Mouse (Mus musculus) mature B cell (primary cell): ENCODE measurements at regions not wholly inside any gene's neighbourhood (a gene's known extent, or its start where the extent isn't known, plus 50 kb on each side); places are given as distances from the start of the nearest gene placed in this dataset.

Experiments used
- in situ Hi-C: fragments of 300-500 bp; cut with MboI; formaldehyde crosslinking; loops from 2 replicates; pipeline ENCODE4 v1.14.3; 2019

- in situ Hi-C loops, result loop anchor here (10.0 to 25.0 kb wide), 2 partner anchors 521 to 919 kb away; partner anchors contain the start of gene Ebf1
These were observed 318.3 kb upstream of the Clint1 start for GRCm38 (mm10) chr11:45533402-45534056.

- in situ Hi-C loops, result loop anchor here (10.0 to 25.0 kb wide), 2 partner anchors 523 to 921 kb away; partner anchors contain the start of gene Ebf1
These were observed 316.3 kb upstream of the Clint1 start for GRCm38 (mm10) chr11:45535501-45536025.

DNA sequence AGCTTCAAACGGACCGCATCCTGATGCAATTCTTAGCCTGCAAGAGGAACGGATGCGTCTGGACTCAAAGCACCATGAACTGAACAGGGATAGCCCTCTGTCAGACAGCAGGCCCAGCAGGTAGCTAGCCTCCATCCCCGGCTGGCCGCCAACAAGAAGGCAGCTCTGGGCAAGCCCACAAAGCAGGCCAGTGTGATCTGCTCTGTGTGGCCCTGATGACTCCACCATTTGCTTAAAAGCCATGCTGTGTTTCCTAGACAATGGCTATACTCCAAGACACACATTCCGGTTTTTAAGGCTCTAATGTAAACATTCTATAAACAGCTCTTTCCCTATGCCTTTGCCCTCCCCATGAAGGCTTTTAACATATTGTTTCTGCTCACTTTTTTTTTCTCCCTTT is 313.8 kb upstream of the Clint1 start:
- in situ Hi-C loops, result loop anchor here (10.0 to 25.0 kb wide), 2 partner anchors 526 to 923 kb away; partner anchors contain the start of gene Ebf1

GRCm38 (mm10) chr11:45539459-45539858 is 312.4 kb upstream of the Clint1 start:
- in situ Hi-C loops, result loop anchor here (10.0 to 25.0 kb wide), 2 partner anchors 527 to 925 kb away; partner anchors contain the start of gene Ebf1

DNA sequence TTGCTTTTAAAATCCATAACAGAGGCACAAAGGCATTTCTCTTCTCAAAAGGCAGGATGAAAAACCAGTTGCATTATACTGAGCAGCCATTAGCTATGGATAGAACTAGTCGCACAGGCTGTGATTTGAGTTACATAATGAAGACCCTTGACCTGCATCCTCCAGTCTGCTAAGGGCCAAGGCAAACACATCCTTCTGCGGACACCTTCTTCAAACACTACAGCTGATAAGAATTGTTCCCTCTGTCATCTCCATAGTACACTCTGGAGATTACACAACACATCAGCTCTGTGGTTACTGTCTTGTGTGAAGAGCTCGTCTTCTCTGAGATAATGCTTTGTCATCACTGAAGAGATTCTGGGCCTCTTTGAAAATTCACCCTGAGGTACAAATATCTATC is 307.3 kb upstream of the Clint1 start:
- in situ Hi-C loops, result loop anchor here (25.0 kb wide), 1 partner anchor 532 kb away; no protein-coding TSS in a partner anchor

DNA sequence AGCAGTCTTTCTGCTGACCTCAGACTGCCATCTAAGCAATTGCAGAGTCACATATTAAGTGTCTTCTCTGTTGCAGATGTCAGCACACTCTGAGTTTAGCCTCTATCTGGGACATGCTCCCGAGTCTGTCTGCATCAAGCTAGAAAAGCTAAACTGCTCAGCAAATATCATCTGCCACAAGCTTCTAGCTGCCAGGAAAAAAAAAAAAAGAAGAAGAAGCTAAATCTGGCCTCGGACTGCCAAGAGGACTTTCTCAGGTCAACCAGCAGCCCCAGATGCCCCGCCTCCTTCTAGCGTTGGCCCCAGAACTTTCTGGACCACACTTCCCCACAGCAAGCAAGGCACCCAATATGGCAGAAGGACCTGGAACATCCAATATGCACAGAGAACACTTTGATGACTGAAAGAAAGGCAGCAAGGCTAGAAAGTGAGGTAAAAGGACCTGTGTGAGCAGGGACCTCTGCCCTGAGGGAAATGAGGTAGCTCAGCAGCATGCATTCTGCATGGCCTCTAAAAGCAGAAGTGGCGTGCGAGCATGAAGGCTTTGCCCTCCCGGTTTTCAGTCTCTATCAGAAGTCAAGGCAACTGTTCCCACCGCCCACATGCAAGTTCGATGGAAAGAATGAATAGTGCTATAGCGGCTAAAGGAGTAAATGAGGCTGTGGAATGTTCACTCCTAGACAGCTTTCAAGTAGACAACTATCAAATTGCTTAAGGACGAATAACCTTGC is 305.8 kb upstream of the Clint1 start:
- in situ Hi-C loops, result loop anchor here (25.0 kb wide), 1 partner anchor 534 kb away; no protein-coding TSS in a partner anchor

- in situ Hi-C loops, result loop anchor here (25.0 kb wide), 1 partner anchor 535 kb away; no protein-coding TSS in a partner anchor
These were observed 305.0 kb upstream of the Clint1 start for GRCm38 (mm10) chr11:45546861-45547260.

DNA sequence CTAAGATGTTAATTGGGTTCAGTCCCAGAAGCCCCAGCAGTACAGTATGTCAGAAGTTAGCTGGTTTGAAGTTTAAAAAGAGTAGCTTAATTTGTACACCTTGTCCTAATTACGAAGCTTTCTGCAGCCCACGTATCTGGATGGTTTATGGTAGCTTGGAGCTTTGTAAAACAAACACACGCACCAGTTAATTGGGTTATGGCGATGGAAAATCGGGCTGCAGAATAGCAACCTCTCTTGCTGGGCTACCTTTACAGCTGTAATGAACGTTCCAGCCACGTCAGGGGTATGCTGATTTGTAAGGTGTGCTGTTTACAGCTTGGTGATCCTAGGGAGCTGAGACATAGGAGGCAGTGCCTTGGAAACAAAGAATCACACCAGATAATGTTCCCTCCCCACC is 301.5 kb upstream of the Clint1 start:
- in situ Hi-C loops, result no loop called here

DNA sequence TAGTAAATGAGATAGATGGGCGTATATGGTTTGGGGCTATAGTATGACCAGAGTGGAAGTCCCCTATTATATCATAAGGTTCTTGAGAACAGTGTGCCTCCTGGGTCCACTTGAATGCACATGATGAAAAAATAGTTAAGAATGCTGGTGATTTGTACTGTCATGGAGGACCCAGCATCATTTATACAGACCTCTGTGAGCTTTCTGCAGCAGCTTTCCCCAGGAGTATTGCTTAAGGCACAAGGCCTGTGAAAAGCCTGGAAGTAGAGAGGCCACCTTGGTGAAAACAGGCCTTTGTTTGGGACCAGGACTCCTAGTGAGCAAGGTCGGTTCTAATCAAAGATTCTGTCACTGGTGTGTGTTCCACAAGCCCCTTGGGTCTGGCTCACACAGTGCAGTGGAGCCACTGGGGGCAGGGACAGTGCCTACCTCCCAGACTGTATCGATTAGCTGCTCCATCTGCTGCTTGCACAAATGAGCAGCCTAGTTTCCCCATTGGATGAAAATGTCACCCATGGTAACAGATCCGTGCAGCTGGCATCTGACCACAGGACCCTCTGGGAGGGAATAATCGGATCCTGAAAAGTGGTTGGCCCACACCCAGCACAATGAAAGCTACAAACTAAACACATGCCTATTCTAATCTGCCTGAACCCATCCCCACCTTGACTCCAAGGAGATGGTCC is 274.2 kb upstream of the Clint1 start:
- in situ Hi-C loops, result no loop called here

- in situ Hi-C loops, result no loop called here
These were observed 259.5 kb upstream of the Clint1 start for GRCm38 (mm10) chr11:45592335-45592734.

- in situ Hi-C loops, result no loop called here
These were observed 258.8 kb upstream of the Clint1 start for GRCm38 (mm10) chr11:45592890-45593642.

DNA sequence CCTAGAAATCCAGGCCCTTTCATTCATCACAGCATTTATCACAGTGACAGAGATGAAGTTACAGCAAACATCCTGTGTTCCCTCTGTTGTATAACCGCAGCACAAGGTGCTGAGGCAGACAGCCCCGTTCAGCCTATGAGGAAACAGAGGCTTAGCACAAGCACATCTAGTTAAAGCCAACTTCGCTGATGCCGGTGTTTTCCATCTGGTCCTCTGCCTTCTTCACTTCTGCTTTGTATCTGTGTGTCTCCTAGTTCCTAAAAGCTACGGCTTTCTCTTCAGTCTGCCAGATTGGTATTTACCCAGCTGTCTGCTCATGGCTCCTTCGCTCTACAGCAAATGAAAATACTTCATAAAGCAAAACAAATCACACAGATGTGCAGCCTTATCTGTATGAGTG is 256.5 kb upstream of the Clint1 start:
- in situ Hi-C loops, result no loop called here

DNA sequence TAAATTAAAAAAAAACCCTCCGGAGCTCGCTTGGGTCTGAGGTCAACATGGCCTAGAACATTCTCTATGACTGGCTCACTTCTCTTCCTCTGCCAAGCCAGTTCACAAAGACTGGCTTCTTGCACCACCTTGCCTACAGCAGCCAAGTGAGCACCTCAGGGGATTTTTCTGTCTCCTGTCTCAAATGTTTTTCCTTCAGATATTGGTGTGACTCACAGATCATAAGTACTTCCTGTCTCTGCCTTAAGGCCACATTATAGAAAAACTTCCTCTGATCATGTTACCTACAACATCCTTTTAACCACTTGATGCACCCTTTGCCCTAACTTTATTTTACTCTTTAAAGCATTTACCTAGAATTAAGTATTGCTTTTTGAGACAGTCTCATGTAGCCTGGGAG is 230.0 kb upstream of the Clint1 start:
- in situ Hi-C loops, result no loop called here

DNA sequence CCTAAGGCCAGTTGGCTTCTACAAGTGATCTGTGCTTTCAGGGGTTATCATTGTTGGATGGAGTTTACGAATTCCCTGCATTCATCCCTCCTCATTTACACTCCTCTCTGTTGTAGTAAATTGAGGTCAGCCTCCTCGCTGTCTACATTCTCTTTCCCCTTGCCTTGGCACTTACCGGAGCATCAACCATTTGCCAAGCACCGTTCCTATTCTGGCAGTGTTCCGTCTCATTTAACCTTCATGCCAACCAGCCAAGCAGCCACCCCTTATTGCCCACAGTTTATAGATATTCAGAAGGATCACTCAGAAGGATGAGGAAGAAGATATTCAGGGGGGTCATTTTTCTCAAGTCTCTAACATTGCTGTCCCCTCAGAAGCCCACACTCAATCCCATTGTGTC is 229.2 kb upstream of the Clint1 start:
- in situ Hi-C loops, result no loop called here

GRCm38 (mm10) chr11:45624233-45624632 is 227.6 kb upstream of the Clint1 start:
- in situ Hi-C loops, result no loop called here

DNA sequence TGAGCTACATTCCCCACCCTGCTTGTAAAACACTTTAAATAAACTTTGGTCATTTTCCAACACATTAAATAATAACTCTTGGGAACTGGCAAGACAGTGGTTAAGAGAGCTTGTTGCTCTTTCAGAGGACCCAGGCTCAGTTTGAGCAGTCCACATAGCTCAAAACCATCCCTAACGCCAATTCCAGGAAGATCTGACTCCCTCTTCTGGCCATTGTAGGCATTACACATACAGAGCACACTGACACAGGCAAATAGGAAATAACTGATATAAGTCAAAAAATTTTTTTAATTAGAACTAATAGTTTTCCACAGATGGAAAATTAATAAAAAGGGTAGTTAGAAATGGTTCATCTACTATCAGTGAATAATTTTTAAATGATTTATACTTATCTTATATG is 222.6 kb upstream of the Clint1 start:
- in situ Hi-C loops, result no loop called here

DNA sequence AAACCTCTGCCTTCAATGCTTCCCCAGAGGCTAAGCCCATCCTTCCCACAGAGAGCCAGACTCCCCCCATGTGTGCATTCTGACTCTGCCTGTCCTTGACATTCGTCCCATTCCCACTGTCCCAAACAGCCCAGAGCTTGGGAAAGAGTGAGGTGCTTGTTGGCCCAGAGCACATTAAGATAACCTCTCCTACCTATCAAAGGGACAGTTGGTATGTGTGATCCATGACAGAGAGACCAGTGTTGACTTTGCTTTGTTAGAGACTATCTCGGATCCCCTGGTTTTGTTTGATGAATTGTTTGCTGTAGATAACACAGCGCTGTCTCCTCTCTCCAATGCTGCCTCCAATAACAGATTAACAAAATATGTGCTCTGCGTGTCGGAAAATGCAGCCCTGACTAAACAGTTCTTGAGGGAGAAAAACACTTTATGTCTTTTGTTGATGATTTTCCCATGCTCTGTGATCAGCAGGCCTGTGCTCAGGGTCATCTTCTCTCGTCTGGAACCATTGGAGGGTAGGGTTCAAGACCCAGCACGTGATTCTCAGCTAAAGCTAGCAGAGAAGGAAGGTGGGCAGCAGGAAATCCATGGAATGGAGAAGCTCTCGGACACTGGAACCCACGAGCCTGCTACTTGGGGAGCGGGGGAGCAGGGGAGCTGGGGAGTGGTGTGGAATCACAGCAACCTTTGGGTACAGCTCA is 217.2 kb upstream of the Clint1 start:
- in situ Hi-C loops, result no loop called here

DNA sequence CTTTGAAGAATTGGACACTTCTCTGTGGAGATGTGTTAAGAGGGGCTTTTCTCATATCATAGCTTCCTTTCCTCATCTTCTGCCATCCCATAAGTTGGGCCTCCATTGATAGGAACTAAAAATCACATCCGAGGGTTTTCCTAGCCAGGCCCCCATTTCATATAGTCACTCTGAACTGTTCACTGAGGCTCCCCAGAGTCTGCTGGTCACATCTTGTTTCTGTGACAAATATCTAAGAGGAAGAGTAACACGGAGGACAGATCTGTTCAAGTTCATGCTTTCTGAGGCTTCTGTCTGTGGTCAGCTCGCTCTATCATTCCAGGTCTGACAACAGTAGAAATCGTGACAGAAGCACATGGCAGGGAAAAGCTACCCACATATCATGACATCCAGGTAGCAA is 216.0 kb upstream of the Clint1 start:
- in situ Hi-C loops, result no loop called here

DNA sequence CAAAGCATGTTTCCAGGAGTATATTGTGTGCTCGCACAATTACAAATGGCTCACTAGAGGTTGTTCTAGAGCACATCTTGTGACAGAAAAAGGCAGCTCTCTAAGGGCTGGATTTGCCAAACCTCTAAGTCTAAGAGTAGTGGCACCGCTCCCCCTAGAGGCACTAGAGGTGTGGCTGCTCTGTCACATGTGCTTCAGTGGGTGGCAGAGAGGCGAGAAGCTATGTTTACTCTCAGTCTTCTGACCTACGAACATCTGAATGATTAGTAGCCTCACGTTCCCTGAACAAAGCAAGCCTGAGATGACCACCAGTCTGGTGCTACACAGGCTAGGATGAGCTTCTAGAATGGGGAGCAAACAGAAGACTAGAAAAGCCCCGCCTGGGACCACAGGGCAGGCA is 212.6 kb upstream of the Clint1 start:
- in situ Hi-C loops, result no loop called here

GRCm38 (mm10) chr11:45642142-45642756 is 209.6 kb upstream of the Clint1 start:
- in situ Hi-C loops, result loop anchor here (10.0 kb wide), 1 partner anchor 1047 kb away; no protein-coding TSS in a partner anchor
